Mouse (Mus musculus): ENCODE measurements around the gene Serpinf1.

The Serpinf1 gene

DNA sequence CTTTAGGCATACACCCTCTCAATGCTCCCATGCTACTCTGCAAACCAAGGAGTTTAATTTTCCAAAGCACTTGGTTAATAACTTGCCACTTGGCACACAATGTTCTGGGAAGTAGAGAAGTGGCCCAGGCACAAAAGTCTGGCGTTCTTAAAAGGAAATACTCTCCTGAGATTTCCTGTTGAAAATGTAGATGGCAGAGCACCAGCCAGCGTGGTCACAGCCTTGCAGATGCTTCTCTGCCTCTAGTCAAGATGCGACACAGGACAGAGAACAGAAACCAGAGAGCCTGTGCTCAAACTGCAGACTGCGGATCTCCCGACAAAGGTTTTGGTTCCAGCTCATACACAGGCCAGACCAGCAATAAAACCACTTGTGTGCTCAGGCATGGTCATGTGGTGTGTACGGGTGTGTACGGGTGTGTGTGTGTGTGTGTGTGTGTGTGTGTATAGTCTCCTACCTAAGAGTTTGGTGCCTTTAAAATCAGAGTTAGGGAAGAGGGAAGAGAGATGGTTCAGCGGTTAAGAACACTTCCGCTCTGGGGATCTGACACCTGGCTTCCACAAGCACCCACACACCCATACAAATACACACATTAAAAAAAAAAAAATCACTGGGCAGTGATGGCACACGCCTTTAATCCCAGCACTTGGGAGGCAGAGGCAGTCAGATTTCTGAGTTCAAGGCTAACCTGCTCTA is 32.7 kb upstream of the Serpinf1 start:
- DNase-seq: no peak

DNA sequence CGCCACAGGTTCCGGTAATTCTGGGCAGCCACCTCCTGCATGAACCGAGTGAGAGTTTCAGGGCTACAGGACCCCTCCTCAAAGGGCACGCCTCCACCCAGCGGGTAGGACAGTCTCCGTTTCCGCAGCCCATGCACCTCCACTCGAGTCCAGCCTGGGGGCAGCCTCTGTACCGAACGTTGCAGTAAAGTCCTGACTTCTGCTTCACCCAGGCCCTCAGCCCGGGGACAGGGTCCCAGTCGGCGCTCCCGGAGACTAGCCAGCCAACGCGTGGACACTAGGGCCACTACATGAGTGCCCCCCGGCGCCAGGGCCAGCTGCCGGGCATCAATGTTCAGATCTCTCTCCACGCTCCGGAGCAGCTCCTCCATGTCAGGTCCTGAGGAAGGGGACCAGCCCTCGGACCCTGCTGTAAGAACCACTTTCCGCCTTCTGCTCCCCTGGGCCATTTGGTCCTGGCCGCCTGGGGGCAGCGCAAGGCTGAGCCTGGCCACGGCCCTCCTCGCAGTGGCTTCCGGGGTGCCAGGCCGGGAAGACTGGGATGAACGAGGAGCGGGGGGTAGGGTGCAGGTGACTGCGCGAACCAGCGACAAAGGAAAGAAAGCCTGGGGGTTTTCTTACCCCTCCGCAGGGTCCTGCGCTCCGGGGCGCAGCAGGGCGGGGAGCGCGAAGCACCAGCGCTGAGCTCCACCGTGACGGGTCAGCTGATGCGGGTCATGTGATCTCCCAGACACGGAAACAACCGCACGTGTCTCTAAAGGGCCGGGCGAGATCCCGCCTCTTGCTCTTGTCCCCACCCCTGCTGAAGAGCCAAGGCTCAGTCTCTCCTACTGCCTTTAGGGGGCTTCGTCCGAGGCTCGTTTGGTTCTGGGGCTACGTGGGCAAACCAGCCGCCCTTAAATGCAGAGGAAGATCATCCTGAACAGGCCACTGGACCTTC is 31.8 kb upstream of the Serpinf1 start, which contains the start of gene Wdr81:
Gene Wdr81 (minus strand): TSS at position 727 of the 940 bp plus-strand sequence.
- DNase-seq: peak; percentile 85 to 89

DNA sequence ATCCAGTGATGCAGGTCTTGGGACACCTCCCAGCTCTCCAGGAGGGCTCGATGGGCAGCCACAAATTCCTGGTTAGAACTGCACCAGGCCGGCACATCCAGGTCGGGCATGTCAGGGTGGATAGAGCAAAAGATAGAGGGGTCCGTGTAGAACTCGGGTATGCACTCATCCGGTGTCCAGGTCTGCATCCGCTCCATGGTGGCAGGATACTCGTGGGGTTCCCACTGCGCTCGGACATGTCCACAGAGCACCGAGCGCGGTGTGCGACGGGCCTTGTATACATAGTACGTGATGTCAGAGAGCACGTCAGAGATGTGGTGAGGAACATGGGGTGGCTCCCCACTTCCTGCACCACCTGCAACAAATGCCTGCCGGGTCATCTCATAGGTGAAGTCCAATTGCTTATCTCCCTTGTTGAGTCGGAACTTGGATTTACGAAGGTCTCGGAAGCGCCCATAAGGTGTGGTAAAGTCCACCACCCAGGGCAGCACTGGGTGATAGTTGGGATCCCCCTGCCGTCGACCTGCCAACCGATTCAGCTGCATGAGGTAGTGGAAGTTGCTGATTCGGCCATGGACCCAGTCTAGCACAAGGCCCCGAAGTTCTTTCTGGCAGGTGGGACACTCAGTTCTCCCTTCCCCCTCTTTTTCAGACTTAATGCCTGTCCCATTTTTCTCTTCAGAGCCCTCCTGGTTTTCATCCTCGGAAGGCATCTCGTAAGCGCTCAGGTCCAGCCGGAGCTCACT is 30.5 kb upstream of the Serpinf1 start:
- no peak for DNase-seq

DNA sequence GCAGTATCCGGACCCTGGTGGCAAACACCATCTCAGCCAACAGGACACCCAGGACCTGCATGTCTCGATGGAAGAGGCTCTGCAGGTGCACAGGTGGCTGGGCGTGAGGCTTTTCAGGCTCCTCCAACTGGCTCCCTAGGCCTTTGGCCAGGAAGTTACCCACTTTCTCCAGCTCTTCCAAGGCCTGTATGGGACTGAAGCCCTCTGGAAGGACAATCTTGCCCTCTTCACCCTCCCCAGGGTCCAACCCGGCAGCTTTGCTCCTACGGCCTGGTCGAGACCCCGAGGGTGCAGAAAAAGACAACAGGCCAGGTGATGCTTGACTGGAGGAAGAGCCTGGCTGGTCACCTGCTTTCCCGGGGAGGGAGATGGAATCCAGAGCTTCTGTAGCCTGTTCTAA is 29.6 kb upstream of the Serpinf1 start:
- no peak for DNase-seq

DNA sequence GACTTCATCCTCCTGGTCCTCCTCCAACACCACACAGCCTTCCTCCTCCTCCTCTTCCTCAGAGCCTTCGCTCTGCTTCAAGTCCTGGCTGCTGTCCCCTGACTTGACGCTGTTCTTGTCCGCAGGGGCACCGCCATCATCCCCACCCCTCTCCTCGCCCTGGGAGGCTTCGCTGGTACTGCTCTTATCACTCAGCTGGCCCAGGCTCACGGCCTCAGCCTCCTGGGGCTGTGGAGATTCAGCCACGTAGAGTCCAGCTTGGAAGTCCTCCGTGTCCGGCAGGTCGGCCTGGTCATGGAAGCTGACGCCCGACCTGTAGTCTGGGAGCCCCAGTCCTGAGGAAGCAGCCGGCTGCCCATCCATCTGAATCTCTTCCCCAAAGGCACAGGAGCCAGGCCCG is 28.4 kb upstream of the Serpinf1 start:
- DNase-seq: peak in 1 of 2 experiments; percentile 15

DNA sequence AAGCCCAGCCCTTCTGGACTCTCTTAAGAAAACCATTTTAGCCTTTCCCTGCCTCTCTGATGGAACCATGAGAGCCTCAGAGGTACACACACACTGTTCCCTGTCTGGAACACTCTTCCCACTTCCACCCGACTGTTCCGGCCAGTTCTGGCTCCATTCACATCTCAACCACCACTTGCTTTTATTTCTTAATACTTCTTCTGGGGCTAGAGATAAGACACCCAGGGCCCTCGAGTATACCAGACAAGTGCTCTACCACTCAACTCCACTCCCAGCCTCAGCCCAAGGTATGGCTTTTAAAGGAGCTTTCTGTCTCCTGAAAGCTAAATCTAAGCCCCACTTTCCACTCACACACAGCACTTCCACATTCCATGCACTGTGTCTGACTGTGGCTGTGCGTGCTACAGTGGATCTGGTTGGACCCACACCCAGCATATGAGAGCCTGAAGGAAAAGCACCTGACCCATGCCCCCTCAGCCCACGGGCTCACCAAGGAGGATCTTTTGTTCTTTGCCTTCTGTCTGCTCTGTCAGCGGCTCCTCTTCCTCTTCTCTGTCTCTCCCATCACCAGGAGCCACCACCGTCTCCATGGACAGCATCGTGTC is 27.9 kb upstream of the Serpinf1 start:
- DNase-seq: no peak

DNA sequence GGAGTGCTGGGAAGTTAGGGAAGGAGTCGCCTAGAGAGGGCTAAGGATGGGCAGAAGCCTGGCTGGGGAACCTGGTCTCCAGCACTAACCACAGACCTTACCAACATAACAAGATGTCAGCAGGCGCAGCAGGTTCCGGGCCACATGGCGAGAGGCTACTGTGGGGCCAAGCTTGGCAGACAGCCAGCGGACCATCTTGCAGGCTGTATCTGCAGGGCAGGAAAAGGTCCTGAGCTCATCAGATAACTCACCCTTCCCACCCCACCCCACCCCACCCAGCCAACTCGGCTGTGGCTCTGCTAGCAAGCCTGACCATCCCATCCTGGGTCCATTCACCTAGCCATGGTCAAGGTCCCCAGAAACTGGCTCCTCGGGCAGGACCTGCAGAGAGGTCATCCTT is 27.2 kb upstream of the Serpinf1 start:
- DNase-seq: peak; percentile 57 to 74

DNA sequence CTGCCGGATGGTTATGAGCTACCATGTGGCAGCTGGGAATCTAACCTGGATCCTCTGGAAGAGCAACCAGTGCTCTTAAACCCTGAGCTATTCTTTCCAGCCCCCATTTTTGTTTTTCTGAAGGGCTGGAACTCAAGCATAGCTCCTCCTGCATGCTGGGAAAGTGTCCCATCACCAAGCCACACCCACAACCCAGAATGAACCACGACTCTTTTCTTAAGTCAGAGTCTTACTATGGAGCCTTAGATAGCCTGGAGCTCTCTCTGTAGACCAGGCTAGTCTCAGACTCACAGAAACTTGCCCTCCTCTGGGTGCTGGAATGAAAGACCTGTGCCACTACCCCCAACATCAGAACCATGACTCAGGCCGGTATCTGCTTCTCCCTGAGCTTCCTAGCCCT is 26.1 kb upstream of the Serpinf1 start:
- DNase-seq: no peak

DNA sequence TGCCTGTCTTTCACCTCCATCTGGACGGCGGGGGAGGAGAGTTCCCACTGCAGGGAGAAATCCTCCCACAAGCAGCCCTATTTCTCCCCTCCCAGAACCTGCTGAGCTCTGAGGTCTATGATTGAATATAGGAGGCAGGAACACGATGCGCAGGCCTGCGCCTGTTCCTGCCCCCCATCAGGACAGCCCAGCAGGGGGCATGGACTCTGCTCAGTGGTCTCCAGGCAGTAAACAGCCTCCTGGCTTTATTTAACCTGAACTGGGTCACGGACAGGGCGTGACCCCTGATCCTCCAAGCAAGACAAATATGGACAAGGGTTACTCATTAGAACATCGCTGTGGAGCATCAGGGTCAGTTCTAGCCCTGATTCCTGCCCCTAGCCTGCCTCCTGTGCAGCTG is 21.2 kb upstream of the Serpinf1 start:
- DNase-seq: no peak

DNA sequence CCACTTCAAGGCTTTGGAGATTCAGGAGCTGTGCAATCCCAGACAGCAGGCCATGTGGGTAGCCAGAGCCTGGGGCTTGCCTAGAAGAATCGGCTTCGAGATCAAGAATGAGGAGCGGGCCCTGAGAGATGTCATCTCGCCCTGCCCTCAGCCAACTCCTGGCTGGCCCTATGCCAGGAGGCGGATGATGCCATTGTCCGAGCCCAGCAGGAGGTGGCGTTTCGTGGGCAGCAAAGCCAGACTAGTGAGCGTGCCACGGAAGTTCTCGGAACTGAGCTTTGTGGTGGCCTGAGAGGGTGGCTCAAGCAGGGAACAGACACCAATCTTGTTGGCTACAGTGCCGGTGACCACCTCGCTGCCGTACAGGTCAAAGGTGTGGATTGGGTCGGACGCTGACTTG is 19.1 kb upstream of the Serpinf1 start:
- DNase-seq: peak; percentile 48 to 66

DNA sequence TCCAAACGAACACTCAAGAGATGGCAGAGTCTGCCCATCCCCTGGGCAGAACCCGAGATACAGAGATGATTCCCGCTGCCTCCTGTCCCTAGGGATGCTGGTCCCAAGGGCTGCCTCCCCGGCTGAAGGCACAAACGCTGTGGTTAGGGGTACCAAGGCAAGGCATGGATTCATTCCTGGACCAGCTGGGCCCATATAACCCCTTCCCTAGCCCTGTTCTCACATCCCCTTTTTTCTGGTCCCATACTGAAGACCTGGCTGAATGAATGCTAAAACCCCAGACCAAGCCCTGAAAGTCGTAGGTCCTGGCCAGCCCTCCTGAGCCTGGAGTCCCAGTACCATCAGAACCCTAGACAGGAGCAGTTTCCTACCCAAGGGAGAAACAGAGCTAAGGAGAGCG is 18.5 kb upstream of the Serpinf1 start:
- DNase-seq: no peak

DNA sequence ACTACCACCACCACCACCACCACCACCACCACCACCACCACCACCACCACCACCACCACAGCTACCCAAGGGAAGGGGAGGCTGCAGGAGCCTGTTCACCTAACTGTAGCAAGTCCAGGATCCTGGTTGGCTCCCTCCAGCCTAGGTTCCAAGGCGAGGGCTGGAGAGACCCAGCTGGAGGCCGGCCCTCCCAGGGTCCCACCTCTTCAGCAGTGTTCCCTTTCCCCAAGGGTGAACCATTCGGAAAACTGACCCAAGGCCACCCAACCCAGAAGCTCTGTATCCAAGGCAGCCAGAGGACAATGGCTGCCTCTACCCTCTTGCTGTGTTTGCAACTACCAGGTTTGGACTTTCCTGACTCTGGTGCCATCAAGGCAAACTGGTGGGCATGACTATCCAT is 17.4 kb upstream of the Serpinf1 start:
- no peak for DNase-seq

DNA sequence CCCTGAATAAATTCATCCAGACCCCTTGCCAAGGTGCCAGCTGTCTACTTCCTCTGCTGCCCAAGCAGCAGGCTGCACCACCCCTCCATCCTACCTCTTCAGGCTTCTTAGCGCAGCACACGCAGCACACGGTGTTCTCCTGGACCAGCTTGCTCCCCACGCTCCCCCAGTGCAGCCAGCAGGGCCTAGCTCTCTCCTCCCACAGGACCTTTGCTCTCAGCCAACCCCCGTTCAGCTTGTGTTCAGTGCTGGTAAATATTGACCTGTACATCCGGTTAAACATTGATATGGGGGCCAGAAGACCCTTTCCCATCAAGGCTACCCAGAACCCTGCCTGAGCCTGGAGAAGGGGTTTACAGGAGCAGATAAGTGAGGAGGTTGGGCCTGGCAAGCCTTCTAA is 16.9 kb upstream of the Serpinf1 start, which contains the start of gene Serpinf2:
Gene Serpinf2 (minus strand): TSS at position 229 of the 400 bp plus-strand sequence.
- DNase-seq: no peak

DNA sequence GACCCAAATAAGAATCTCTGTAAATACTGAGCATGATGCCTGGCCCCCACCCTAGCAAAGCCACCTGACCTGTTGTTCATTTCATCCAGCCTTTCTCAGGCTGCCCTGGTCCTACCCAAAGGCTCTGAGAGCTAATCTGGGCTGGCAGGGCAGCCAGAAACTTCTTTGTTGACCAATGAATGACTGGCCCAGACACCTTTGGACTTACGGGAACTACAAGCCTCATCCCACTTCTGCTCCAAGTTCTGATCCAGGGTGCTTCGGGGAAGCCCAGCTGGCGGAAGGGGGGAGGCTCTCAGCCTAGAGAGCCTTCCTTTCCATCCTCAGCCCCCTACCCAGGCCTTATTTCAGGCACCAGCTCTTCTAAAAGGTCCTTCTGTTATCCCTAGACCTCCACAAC is 16.3 kb upstream of the Serpinf1 start:
- no peak for DNase-seq

DNA sequence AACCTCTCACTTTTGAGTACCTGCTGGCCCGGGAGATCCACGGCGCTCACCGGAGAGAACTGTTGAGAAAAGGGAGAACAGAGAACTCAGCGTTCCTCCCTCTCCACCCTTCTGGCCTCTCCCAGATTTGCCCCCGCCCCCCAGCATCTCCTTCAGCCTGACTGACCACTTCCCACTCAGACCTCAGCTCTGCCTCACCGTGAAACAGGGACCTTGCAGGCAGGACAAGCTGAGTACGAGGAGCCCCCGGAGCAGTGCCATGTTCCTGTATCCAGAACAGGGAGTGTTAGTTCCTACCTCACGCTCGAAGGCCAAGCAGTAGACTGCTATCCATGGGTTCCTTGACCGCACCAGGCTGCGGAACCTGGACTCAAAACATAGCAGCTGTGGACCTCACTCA is 15.7 kb upstream of the Serpinf1 start:
- DNase-seq: no peak

DNA sequence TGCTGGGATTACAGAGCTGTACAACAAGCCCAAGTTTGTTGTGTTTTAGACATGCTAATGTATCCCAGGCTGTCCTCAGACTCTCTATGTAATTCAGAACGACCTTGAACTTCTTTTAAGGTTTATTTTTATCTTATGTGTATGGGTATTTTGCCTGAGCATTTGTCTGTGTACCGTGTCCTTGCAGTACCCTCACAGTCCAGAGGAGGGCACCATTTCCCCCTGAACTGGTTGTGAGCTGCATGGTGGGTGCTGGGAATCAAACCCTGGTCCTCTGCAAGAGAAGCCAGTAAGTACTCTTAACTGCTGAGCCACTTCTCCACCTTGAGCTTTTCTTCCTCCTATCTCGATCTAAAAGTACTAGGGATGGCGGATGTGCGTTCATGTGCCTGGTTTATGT is 11.6 kb upstream of the Serpinf1 start:
- DNase-seq: no peak

DNA sequence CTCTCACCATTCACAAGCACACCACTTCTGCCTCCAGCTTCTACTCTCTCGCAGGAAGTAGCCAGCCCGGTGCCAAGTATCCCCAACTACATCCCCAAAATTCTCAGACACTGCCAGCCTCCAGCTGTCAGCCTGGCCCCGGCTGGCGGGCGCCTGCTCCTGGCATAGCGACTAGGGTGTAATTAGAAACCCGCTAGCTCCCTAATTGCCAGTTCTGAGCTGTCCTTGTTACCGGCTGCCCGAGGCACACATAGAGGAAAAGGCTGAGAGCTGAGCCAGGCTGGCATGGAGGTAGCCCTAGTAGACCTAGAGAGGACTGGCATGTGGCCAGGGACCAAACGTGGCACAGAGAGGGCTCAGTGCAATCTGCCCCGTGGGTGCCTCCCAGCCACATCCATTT is 8.8 kb upstream of the Serpinf1 start:
- peak; percentile 69 to 82 for DNase-seq

DNA sequence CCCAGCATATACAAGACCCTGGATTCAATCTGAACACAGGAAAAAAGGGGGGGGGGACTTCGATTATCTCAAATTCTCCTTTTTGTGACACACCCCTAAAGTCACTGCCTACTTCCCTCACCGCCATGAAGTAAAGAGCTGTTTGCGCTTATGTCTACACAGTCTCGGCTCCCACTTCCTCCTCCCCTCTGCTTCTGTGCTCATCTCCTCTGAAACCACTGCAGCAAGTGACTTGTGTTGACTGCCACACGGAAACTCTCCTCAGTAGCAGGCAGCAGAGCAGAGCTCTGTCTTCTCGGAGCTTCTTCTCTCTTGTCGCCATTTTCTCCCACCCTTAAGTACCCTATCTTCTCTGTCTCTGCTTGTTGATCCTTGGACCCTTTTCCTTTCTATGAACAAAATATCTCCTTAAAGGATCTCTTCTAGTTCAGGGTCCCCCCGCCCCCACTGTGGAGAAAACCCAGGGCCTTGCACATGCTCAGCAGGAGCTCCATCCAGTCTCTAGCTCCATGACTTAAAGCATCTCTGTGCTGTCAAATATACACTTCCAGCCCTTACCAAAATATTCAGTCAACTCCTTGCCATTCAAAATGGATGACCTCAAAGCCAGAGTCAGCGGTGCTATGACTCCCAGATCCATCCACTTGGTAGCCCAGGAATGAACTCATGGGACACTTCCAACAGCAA is 6.7 kb upstream of the Serpinf1 start:
- DNase-seq: no peak

DNA sequence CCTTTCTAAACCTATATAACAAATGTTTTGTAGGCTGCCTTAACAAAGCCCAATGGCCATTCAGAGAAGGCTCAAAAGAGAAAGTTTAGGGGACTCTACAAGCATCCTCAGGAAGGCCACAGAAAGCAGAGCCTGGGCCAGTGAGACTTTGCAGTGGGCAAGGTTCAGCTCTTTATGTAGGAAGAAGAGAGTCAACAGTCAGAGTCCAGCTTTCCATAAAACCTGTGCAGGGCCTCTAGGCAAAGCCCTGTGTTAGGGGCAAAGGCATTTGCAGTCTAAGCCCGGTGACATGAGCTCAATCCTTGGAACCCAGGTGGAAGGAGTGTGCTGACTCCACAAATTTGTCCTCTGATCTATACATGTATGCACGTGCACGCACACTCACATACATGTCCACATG is 2.0 kb upstream of the Serpinf1 start:
- no peak for DNase-seq

DNA sequence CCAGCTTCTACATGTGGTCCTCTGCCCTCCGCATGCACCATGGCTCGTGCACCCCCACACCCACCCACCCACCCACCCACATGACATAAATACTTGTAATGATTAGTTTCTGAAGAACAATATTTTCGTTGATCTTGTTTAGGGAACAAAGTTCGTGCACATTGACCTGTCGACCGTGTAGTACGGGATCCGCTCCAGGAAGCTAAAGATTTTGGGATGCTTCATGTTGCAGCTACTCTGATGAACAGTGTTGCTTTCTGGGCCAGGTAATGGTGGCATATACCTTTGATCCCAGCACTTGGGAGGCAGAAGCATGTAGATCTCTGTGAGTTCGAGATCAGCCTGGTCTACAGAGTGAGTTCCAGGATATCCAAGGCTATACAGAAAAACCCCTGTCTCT is 1.5 kb upstream of the Serpinf1 start:
- DNase-seq: no peak

DNA sequence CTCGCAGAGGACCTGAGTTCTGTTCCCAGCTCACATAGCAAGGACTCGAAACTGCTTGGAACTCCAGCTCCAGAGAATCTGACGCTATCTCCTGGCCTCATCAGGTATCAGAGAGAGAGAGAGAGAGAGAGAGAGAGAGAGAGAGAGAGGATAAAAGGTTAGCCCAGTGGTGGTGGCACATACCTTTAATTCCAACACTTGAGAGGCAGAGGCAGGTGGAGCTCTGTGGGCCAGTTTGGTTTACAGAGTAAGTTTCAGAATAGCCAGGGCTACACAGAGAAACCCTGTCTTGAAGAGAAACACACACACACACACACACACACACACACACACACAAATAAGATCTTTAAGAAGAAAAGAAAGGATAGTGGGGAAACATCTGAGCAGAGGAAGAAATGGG is 590 bp upstream of the Serpinf1 start:
- no peak for DNase-seq

DNA sequence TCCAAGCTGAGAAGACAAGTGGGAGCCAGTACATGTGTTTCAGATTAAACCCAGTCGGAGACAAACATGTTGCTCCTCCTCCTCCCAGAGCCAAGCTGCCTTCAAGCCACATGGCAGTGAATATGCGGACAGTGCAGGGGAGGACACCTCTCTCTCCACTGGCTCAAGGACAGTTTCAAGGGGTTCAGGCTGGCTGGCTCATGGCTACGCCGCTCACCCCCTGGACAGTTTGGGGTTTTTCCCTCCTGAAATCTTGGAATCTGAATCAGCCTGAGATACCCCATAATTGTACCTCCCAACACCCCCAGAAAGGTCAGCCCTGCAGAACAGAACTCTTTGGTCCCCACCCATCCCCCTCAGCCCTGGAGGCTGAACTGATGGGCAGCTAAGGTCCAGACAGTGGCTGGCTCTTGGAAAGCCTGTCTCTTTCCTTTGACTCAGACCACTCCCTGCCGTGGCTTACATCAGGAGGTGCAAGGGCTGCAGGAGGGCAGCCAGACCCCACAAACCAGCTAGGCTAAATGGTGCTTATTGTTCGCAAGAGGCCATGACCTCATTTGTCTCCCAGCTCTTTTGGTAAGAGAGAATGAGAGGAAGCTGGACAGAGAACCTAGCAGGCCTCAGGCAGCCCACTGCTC is 1.0 kb downstream of the Serpinf1 start:
- no peak for DNase-seq

All from cerebellum, postnatal 25 days (tissue).